ENCODE assay signal across 8 mouse cellular contexts in genomic region chr1:134302568-134303238, GRCm38 (mm10). TPM values are rescaled to one million over a fixed set of nuclear protein-coding genes. Genes with fewer than 3 reads are reported as not detected.
DNase-seq lines count a peak whose midpoint lies in the region; ATAC-seq and TF ChIP-seq lines count a peak whose summit lies in the region.

No protein-coding gene starts in this region.

- no peak overlapping the region for H3K4me2 ChIP-seq in hindbrain, embryonic 14.5 days (replicated peaks)
- no peak overlapping the region for H3K4me2 ChIP-seq in midbrain, postnatal 0 days (ENCODE audit: low read depth, low read length, poor library complexity, severe bottlenecking)

- peak overlapping the region; percentile 68 for H3K27ac ChIP-seq in hindbrain, embryonic 14.5 days
- H3K27ac ChIP-seq in liver, adult 2 months (replicated peaks; ENCODE audit: insufficient read depth, low read depth, low read length) = peak overlapping the region; percentile 38; the same call in 1 of the 2 replicates
- H3K27ac ChIP-seq in midbrain, postnatal 0 days (ENCODE audit: low read depth, low read length) = no peak overlapping the region

- no peaks in the 10 kb centered on the region for H3K79me2 ChIP-seq in liver, adult 2 months (ENCODE audit: control insufficient read depth, insufficient read depth, low read length)

- DNase-seq in thymus, postnatal 0 days (ENCODE audit: low spot score) = peak; percentile 7
- DNase-seq in thymus, postnatal 10 days (ENCODE audit: low spot score in 2 of 2) = no peak
- peak; percentile 69 to 82 for DNase-seq in gastrocnemius, adult 8-10 months (ENCODE audit: low spot score in 2 of 2)
- peak; percentile 38 for DNase-seq in hindbrain, embryonic 14.5 days (ENCODE audit: low spot score)
- DNase-seq in liver, adult 2 months (ENCODE audit: extremely low read depth, low read depth, low spot score) = peak; percentile 44
- peak; percentile 32 for DNase-seq in midbrain, postnatal 0 days (ENCODE audit: low spot score)
- DNase-seq in cerebellum, postnatal 36 days = no peak
- DNase-seq in right cerebral cortex, postnatal 4 days = no peak

- H3K4me1 ChIP-seq in hindbrain, embryonic 14.5 days (replicated peaks; ENCODE audit: control insufficient read depth, insufficient read depth, low read length) = peaks cover 10% of the 10 kb centered on the region; the same call in 1 of the 2 replicates
- H3K4me1 ChIP-seq in liver, adult 2 months (ENCODE audit: control insufficient read depth, insufficient read depth, low read length) = 0 out of 2 replicates have a peak, but pooled peaks cover 1% of the 10 kb centered on the region
- H3K4me1 ChIP-seq in midbrain, postnatal 0 days (ENCODE audit: insufficient read depth, low read length) = peaks cover 6% of the 10 kb centered on the region; the same call in 1 of the 2 replicates

- no peak for TF ChIP-seq POLR2A in liver, adult 2 months (IDR thresholded peaks at IDR 0.05; ENCODE audit: extremely low read depth, insufficient read depth, low read length)

- 21% methylated on average over 8 of the region's 8 CpGs for WGBS in hindbrain, embryonic 14.5 days
- WGBS in liver, adult 2 months = 50% methylated on average over 8 of the region's 8 CpGs
- 18% methylated on average over 8 of the region's 8 CpGs for WGBS in midbrain, postnatal 0 days

- peaks cover 21% of the 10 kb centered on the region for H3K27me3 ChIP-seq in hindbrain, embryonic 14.5 days (ENCODE audit: control insufficient read depth, insufficient read depth, low read length)
- peaks cover 13% of the 10 kb centered on the region for H3K27me3 ChIP-seq in liver, adult 2 months (ENCODE audit: control insufficient read depth, insufficient read depth, low read length)
- 0 out of 2 replicates have a peak, but pooled peaks cover 15% of the 10 kb centered on the region for H3K27me3 ChIP-seq in midbrain, postnatal 0 days (ENCODE audit: insufficient read depth, low read length)

- H3K9me3 ChIP-seq in hindbrain, embryonic 14.5 days (ENCODE audit: control insufficient read depth, low read length) = no peaks in the 10 kb centered on the region
- no peaks in the 10 kb centered on the region for H3K9me3 ChIP-seq in midbrain, postnatal 0 days (ENCODE audit: low read length)

- H3K9ac ChIP-seq in hindbrain, embryonic 14.5 days = peak overlapping the region; percentile 28; the same call in 1 of the 2 replicates
- H3K9ac ChIP-seq in liver, adult 2 months (ENCODE audit: low read depth, low read length) = no peak overlapping the region
- no peak overlapping the region for H3K9ac ChIP-seq in midbrain, postnatal 0 days (replicated peaks; ENCODE audit: low read length, poor library complexity, severe bottlenecking)

- no peak for TF ChIP-seq CTCF in liver, adult 2 months (IDR thresholded peaks at IDR 0.05; ENCODE audit: low read depth, low read length)
- TF ChIP-seq CTCF in midbrain, postnatal 0 days (IDR thresholded peaks at IDR 0.05) = no peak

- H3K4me3 ChIP-seq in hindbrain, embryonic 14.5 days (replicated peaks; ENCODE audit: low read length) = no peak overlapping the region
- no peak overlapping the region for H3K4me3 ChIP-seq in liver, adult 2 months (ENCODE audit: insufficient read depth, low read depth, low read length)
- no peak overlapping the region for H3K4me3 ChIP-seq in midbrain, postnatal 0 days (ENCODE audit: low read depth, low read length)

- no peaks in the 10 kb centered on the region for H3K36me3 ChIP-seq in hindbrain, embryonic 14.5 days (replicated peaks; ENCODE audit: control insufficient read depth, insufficient read depth)
- H3K36me3 ChIP-seq in liver, adult 2 months (ENCODE audit: control insufficient read depth, insufficient read depth, low read length) = no peaks in the 10 kb centered on the region
- peaks cover 22% of the 10 kb centered on the region for H3K36me3 ChIP-seq in midbrain, postnatal 0 days (ENCODE audit: insufficient read depth, low read length)

- ATAC-seq in hindbrain, embryonic 14.5 days (ENCODE audit: low FRiP score) = no peak
- ATAC-seq in midbrain, postnatal 0 days (ENCODE audit: low FRiP score) = no peak

RNA-seq across cellular contexts. Expression of gene Myog, which starts 12.9 kb away (rescaled TPM):
- 3.0 and 3.5 TPM in 2 replicates for polyA plus RNA-seq in thymus, postnatal 0 days (2015; fragmentation: Nextera tagmentation; extraction: Ambion mirVana)
- total RNA-seq in gastrocnemius, adult 8-10 months (2022) = 10 to 100 TPM in 3 of 4 experiments, 1 to 10 TPM in 1; 7.6 to 16.5 (median 15.4) TPM
- 0.13 and 0.17 TPM in 2 replicates for polyA plus RNA-seq in hindbrain, embryonic 14.5 days (2014; fragmentation: Nextera tagmentation; extraction: Ambion mirVana)
- total RNA-seq in liver, adult 2 months (2014; rRNA removed) = not detected in 2 replicates
- not detected in 2 replicates for polyA plus RNA-seq in liver, adult 2 months (2012; rRNA removed)
- 0.11 and 0.19 TPM in 2 replicates for total RNA-seq in midbrain, postnatal 0 days (2014; rRNA removed)
- not detected in 2 replicates for polyA plus RNA-seq in midbrain, postnatal 0 days (2015; fragmentation: Nextera tagmentation; extraction: Ambion mirVana)

RNA-seq across cellular contexts. Expression of gene Ppfia4, which starts 30.0 kb away (rescaled TPM):
- polyA plus RNA-seq in thymus, postnatal 0 days (2015; fragmentation: Nextera tagmentation; extraction: Ambion mirVana) = 2.1 and 3.2 TPM in 2 replicates
- under 1 TPM; 0.21 to 0.65 (median 0.55) TPM for total RNA-seq in gastrocnemius, adult 8-10 months (2022)
- polyA plus RNA-seq in hindbrain, embryonic 14.5 days (2014; fragmentation: Nextera tagmentation; extraction: Ambion mirVana) = 20.4 and 22.3 TPM in 2 replicates
- total RNA-seq in liver, adult 2 months (2014; rRNA removed) = 0.46 and 0.67 TPM in 2 replicates
- polyA plus RNA-seq in liver, adult 2 months (2012; rRNA removed) = 0.78 and 1.4 TPM in 2 replicates
- 42.0 and 43.3 TPM in 2 replicates for total RNA-seq in midbrain, postnatal 0 days (2014; rRNA removed)
- 28.7 and 29.1 TPM in 2 replicates for polyA plus RNA-seq in midbrain, postnatal 0 days (2015; fragmentation: Nextera tagmentation; extraction: Ambion mirVana)

RNA-seq across cellular contexts. Expression of gene Tmem183a, which starts 59.1 kb away (rescaled TPM):
- polyA plus RNA-seq in thymus, postnatal 0 days (2015; fragmentation: Nextera tagmentation; extraction: Ambion mirVana) = 58.0 and 64.3 TPM in 2 replicates
- total RNA-seq in gastrocnemius, adult 8-10 months (2022) = 10 to 100 TPM in 3 of 4 experiments, 1 to 10 TPM in 1; 8.5 to 13.5 (median 11.1) TPM
- 134 and 140 TPM in 2 replicates for polyA plus RNA-seq in hindbrain, embryonic 14.5 days (2014; fragmentation: Nextera tagmentation; extraction: Ambion mirVana)
- total RNA-seq in liver, adult 2 months (2014; rRNA removed) = 152 and 153 TPM in 2 replicates
- 130 and 152 TPM in 2 replicates for polyA plus RNA-seq in liver, adult 2 months (2012; rRNA removed)
- 245 and 286 TPM in 2 replicates for total RNA-seq in midbrain, postnatal 0 days (2014; rRNA removed)
- polyA plus RNA-seq in midbrain, postnatal 0 days (2015; fragmentation: Nextera tagmentation; extraction: Ambion mirVana) = 120 and 125 TPM in 2 replicates

Comparison
In these comparisons a context has a peak if more than half of its experiments do, and no peak if none do; other contexts are left out.
1. DNase-seq: peak in thymus, postnatal 0 days (single experiment), gastrocnemius, adult 8-10 months (2 of 2), hindbrain, embryonic 14.5 days (single experiment), liver, adult 2 months (single experiment) and midbrain, postnatal 0 days (single experiment); none in thymus, postnatal 10 days (0 of 2), cerebellum, postnatal 36 days (0 of 2) and right cerebral cortex, postnatal 4 days (single experiment).